Mouse (Mus musculus) common myeloid progenitor, adult 5-6 weeks (primary cell): Measurements from ENCODE around the gene Smtnl2. TPM values are rescaled to one million over a fixed set of nuclear protein-coding genes. Genes with fewer than 3 reads are reported as not detected.
"Not testable (repeated sequence)": the region's sequence is repeated elsewhere in the genome, so short reads cannot be mapped to it uniquely, and the experiment has no call there.

Experiments used
- ATAC-seq: replicated peaks from 2 replicates; pipeline ENCODE4 v1.8.0; 2016; ENCODE audit warnings: low read depth, mild to moderate bottlenecking, moderate TSS enrichment, inconsistent platforms; ENCODE audit not compliant: poor library complexity, severe bottlenecking
- total RNA-seq: library from RNA; stranded (forward); fragments of 200-1000, 187-1606 nt; gene quantifications from 2 replicates; pipeline ENCODE4 v1.2.3, GENCODE M21; 2017

The Smtnl2 gene
- total RNA-seq, 1 experiment from 2014 or later, result 0.23 TPM

DNA sequence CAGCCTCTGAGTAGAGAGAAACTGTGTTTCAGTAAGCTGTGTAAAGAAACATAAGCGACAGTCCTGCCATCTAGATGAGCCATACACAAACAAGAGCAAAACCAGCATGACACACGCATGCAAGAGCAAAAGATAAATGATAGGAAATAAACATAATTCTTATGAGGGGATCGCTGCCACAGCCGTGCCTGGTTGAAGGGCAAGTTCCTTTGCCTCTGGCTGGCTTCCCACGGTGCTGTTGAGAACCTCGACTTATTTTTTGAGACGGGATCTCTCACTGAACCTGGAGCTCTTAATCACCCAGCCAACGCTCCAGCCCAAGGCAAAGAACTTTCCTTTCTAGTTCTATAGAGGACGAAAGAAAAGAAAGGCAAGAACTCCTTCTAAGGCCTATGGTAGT, 45.4 kb downstream of the Smtnl2 start:
- ATAC-seq, result no peak

- ATAC-seq, result no peak
Measured at GRCm38 (mm10) chr11:72364526-72364925, 47.0 kb downstream of the Smtnl2 start.

DNA sequence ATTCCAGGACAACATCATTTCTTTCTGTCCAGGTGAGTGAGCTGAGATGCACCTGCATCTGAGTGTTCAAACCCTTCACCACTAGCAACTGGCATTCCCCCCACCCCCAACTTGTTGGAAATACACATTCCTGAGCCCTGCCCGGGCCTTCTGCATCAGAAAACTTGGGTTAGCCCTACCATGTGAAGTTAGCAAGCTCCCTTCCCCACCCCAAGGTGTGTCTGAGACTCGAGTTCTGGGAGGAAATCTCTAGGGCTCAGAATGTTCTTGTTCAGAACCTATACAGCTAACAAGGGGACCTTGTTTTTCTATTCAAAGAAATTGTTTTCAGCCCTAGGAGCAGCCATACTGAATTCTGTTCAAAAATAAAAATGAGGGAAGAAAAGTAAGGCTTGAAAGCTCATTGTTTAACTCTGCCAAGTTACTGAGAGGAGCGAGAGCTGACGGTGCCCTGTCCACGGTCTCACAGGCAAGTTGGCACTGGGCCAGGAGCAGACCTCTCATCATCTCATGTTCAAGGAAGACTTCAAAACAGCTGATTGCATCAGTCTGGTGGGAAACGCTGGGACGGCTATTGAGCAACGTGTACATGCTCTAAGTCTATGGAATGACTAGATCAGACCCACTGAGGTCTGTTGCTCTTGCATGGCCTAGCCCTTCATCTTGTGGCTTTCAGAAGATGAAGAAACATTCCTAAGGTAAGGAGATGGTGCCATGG, 47.8 kb downstream of the Smtnl2 start:
- ATAC-seq, result no peak

DNA sequence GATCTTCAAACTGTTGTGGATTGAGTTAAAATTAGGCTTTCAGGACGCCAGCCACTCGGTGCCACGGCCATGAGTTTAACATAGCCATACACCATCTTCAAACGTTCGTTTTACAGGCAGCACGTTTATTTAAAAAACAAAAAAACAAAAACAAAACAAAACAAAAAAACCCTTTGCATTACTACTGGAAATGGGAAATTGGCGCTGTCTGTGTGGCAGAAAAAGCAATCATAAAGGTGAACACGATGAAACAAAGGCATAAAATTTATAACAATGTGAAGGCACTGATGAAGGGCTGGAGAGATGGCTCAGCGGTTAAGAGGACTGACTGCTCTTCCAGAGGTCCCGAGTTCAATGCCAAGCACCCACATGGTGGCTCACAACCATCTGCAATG, 49.2 kb downstream of the Smtnl2 start, which contains the start of gene Tekt1:
TSS of gene Tekt1 (minus strand) at position 96 of the 395 bp plus-strand sequence.
- no peak for ATAC-seq

DNA sequence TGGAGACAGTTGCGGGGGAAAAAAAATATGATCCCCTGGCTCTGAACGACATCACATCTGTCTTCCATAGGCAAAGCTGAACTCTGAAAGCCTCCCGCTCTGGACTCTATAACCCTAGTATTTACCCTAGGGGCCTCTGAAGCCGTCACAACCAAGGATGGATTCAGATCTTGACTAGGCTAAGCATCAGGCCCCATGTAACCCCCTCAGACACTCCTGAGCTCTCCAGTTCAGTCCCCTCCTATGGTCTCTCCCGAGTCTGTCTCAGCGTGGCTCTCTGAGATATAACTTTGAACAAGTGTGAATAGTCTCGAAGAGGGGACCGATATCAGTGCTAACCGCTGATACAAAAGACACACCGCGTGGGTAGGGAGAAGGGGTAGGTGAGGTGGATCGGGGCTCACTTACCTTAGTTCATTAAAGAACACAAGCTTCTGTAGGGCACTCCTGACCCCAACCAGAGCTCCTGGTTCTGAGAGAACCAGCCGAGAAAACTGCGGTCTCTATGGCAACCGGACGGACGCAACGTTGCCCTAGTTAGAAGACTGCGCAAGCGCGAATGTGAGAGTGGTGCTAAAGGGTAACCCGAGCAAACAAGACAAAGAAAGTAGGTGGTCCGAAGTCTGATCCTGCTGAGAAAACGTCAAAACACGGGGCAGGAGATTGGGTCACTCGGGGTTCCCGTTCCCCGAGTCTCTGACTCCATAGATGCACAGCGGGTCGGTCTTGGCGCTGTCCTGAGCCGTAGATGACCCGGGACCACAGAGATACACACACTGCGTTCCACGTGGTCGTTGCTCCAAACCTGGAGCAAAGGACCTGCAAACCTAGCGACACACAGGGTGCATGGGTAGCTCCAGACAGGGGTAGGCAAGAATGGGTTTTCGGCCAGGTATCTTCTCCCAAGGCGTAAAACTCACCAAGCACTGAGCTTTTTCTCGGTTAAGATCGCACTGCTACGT, 49.8 kb downstream of the Smtnl2 start:
- peak; percentile 60 for ATAC-seq

- ATAC-seq, result peak; percentile 86; the same call in 1 of the 2 replicates
Measured at GRCm38 (mm10) chr11:72354971-72355728, 56.4 kb downstream of the Smtnl2 start.

GRCm38 (mm10) chr11:72353186-72353585, 58.3 kb downstream of the Smtnl2 start:
- ATAC-seq, result no peak

DNA sequence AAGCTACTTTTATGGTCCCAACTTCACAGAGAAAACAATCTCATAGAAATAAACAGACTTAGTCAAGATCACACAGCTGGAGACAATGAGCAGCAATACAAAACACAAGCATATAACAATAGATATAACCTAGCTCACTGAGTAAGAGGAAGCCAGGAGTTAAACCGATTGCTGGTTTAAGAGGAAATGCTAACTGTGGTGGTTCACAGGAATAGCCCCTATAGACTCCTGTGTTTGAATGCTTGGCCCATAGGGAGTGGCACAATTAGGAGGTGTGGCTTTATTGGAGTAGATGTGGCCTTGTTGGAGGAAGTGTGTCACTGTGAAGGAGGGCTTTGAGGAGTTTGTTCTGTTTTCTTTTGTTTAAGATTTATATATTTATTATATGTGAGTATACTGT, 59.2 kb downstream of the Smtnl2 start:
- ATAC-seq, result no peak

DNA sequence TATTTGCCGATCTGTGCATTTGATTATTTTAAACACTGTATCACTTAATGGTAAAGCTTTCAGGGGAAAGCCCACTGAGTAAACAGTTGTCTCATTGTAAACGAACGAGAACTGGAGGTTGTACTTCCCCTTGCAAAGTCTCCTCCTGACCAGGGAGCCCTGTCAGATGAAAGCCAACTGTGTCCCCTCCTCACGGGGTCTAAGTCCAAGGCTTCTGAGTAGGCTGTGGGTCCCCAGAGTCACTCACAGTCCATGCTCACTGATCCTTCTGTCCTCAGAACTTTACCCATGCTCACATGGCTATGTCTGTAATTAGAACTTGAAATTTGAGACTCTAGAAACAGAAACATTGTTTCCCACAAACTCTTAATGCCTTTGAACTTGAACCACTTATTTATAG, 61.9 kb downstream of the Smtnl2 start:
- no peak for ATAC-seq

- no peak for ATAC-seq
Measured at GRCm38 (mm10) chr11:72349016-72349415, 62.5 kb downstream of the Smtnl2 start.

DNA sequence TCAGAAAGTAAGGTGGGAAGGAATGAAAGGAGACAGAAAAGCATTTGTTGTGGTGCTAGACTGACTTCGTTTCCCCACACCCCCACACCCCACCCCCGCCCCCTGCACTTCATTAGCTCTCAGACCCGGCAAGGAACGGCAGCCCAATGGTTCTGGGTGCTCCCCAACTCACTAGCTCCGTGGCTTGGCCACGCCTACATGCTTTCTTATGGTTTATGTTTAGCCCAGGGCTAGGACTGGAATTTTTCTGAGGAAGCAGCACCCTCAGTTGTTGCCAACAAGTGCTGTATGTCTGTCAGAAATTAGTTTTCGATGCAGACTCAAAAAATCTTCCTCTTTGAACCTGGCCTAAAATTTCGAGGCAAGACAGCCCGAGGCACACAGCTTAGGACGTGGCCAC, 63.0 kb downstream of the Smtnl2 start:
- ATAC-seq, result no peak

GRCm38 (mm10) chr11:72344486-72344885, 67.0 kb downstream of the Smtnl2 start:
- no peak for ATAC-seq

DNA sequence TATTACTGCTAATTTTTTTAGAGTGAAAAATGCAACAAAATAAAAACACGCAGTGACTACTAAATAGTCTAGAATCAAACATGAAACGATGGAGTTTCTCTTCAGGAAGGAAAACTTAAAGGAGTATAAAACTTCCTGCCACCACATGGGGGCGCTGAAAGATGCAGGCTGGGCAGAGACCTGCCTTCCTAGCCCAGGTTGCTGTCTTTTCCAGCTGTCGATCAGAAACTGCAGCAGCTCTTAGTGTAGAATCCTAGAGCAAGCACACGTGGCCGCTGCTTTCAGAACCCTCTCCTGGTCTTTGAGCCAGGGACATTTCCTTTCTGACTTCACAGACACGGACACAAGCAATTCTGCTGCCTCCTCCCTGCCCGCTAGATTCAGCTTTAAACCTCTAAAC, 67.6 kb downstream of the Smtnl2 start:
- ATAC-seq, result peak; percentile 50; the same call in 1 of the 2 replicates

DNA sequence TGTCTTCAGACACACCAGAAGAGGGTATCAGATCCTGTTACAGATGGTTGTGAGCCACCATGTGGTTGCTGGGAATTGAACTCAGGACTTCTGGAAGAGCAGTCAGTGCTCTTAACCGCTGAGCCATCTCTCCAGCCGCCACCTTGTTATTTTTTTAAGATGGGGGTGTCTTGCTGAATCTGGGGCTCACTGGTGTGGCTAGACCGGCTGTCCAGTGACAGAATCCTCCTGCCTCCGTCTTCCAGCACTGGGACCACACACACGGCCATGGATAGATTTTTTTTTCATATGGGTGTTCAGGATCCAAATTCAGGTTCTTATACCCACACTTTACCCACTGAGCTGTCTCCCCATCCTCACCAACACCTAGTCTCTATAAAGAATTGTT, 68.3 kb downstream of the Smtnl2 start:
- ATAC-seq, result not testable (repeated sequence)

DNA sequence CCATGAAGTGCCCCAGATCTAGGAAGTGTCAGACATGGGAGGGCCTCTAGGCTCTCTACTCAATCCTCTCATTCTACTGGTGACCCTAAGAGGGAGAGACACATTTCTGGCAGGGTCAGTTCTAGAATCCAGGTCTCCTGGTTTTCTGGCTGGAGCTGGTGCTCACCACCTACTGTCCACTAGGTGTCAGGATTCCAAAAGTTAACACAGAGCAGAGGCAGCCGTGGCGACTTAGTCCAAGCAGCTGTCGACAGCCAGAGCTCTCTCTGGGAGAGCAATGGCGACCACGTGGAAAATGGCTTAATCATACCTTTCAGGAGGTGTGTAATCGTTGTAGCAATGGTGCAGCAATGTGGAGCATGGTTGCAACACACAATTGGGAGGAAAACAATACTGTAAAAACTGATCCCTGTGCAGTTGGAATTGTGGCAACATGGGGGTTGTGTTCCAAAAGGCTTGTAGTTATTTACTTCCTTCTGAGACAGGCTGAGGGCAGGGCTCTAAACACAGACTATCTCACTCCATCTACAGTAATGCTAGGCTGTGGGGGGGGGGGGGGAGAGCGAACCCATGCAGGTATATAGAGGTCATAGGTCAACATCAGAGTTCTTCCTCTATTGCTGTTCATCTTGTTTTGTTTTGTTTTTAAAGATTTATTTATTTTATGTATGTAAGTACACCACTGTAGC, 68.8 kb downstream of the Smtnl2 start:
- ATAC-seq, result peak; percentile 89

GRCm38 (mm10) chr11:72339716-72340115, 71.8 kb downstream of the Smtnl2 start:
- no peak for ATAC-seq
